Mouse (Mus musculus): Measurements from ENCODE around the gene Serpine2.

Gene Serpine2

GRCm38 (mm10) chr1:79861130-79861942 is at the start of gene Serpine2:
TSS of gene Serpine2 (minus strand) at chr1:79861180.
- DNase-seq = no peak

GRCm38 (mm10) chr1:79907811-79908210 is 46.8 kb upstream of the Serpine2 start:
- DNase-seq = no peak

GRCm38 (mm10) chr1:79905241-79905640 is 44.3 kb upstream of the Serpine2 start:
- no peak for DNase-seq

- DNase-seq = no peak
Observed at GRCm38 (mm10) chr1:79902901-79903300, 41.9 kb upstream of the Serpine2 start.

- no peak for DNase-seq
Observed at GRCm38 (mm10) chr1:79882648-79883047, 21.7 kb upstream of the Serpine2 start.

GRCm38 (mm10) chr1:79874741-79875140 is 13.8 kb upstream of the Serpine2 start:
- DNase-seq = no peak

- no peak for DNase-seq
Observed at GRCm38 (mm10) chr1:79860411-79861039, 455 bp downstream of the Serpine2 start.

GRCm38 (mm10) chr1:79859975-79860374 is 1.0 kb downstream of the Serpine2 start:
- no peak for DNase-seq

GRCm38 (mm10) chr1:79859026-79859425 is 2.0 kb downstream of the Serpine2 start:
- no peak for DNase-seq

GRCm38 (mm10) chr1:79858389-79858994 is 2.5 kb downstream of the Serpine2 start:
- DNase-seq = peak in 1 of 2 experiments; percentile 9

GRCm38 (mm10) chr1:79857681-79858388 is 3.1 kb downstream of the Serpine2 start:
- DNase-seq = peak; percentile 7 to 10

- DNase-seq = no peak
Observed at GRCm38 (mm10) chr1:79856756-79857155, 4.2 kb downstream of the Serpine2 start.

GRCm38 (mm10) chr1:79853527-79853926 is 7.5 kb downstream of the Serpine2 start:
- DNase-seq = no peak

- no peak for DNase-seq
Observed at GRCm38 (mm10) chr1:79850341-79850740, 10.6 kb downstream of the Serpine2 start.

GRCm38 (mm10) chr1:79848663-79849062 is 12.3 kb downstream of the Serpine2 start:
- DNase-seq = no peak

GRCm38 (mm10) chr1:79846891-79847290 is 14.1 kb downstream of the Serpine2 start:
- DNase-seq = no peak

- DNase-seq = no peak
Observed at GRCm38 (mm10) chr1:79832719-79833404, 28.1 kb downstream of the Serpine2 start.

- DNase-seq = no peak
Observed at GRCm38 (mm10) chr1:79823951-79824633, 36.9 kb downstream of the Serpine2 start.

GRCm38 (mm10) chr1:79822806-79823525 is 38.0 kb downstream of the Serpine2 start:
- DNase-seq = peak; percentile 15 to 16

GRCm38 (mm10) chr1:79819296-79819879 is 41.6 kb downstream of the Serpine2 start:
- DNase-seq = no peak

GRCm38 (mm10) chr1:79815446-79815845 is 45.5 kb downstream of the Serpine2 start:
- no peak for DNase-seq
